Mouse (Mus musculus) heart, embryonic 11.5 days (tissue): ENCODE data around the gene Pxk. TPM values are rescaled to one million over a fixed set of nuclear protein-coding genes. Genes with fewer than 3 reads are reported as not detected.

Source experiments
- ATAC-seq: fragments of 200-750 bp; cut with Nextera tagmentation; replicated peaks from 2 replicates; pipeline ENCODE4 v1.8.0; 2017; ENCODE audit warnings: moderate library complexity; ENCODE audit not compliant: insufficient number of reproducible peaks, low FRiP score, low TSS enrichment
- H3K27ac ChIP-seq: fragments of 300-500 bp; sonication (generic); 2 replicates; pipeline ENCODE4 v1.5.1; 2014; ENCODE audit warnings: mild to moderate bottlenecking, low read depth, low read length
- H3K27me3 ChIP-seq: fragments of 300-500 bp; sonication (generic); 2 replicates; pipeline ENCODE4 v1.6.1; 2014; ENCODE audit warnings: mild to moderate bottlenecking, low read length, mixed read lengths; ENCODE audit not compliant: control insufficient read depth, insufficient read depth
- H3K36me3 ChIP-seq: fragments of 300-500 bp; sonication (generic); 2 replicates; pipeline ENCODE4 v1.6.1; 2014; ENCODE audit warnings: mild to moderate bottlenecking, low read length, moderate library complexity, mixed read lengths; ENCODE audit not compliant: control insufficient read depth, insufficient read depth
- H3K4me1 ChIP-seq: fragments of 300-500 bp; sonication (generic); 2 replicates; pipeline ENCODE4 v1.6.1; 2014; ENCODE audit warnings: low read length; ENCODE audit not compliant: control insufficient read depth, insufficient read depth
- H3K4me2 ChIP-seq: fragments of 300-500 bp; sonication (generic); 2 replicates; pipeline ENCODE4 v1.6.1; 2014; ENCODE audit warnings: mild to moderate bottlenecking, moderate library complexity
- H3K4me3 ChIP-seq: fragments of 300-500 bp; sonication (generic); 2 replicates; pipeline ENCODE4 v1.5.1; 2014; ENCODE audit warnings: low read depth, low read length
- H3K9ac ChIP-seq: fragments of 300-500 bp; sonication (generic); 2 replicates; pipeline ENCODE4 v1.6.1; 2014; ENCODE audit warnings: mild to moderate bottlenecking, low read depth, low read length, moderate library complexity
- H3K9me3 ChIP-seq: fragments of 300-500 bp; sonication (generic); replicated peaks from 2 replicates; pipeline ENCODE4 v1.6.1; 2016; ENCODE audit warnings: low read length; ENCODE audit not compliant: control insufficient read depth
- WGBS: fragments of 180-500 bp; shearing (Covaris S2); extraction: QIAGEN DNeasy Blood & Tissue Kit; methylation state at CpG from one replicate; pipeline ENCODE4 v1.1.7; 2014; ENCODE audit not compliant: insufficient replicate concordance; 5-methylcytosine and 5-hydroxymethylcytosine counted together
- polyA plus RNA-seq: library from polyadenylated mRNA; unstranded; fragments of >200 nt; fragmentation: Nextera tagmentation; extraction: Ambion mirVana; gene quantifications from 2 replicates; pipeline ENCODE4 v1.2.1, GENCODE M21; 2014

Gene Pxk
- polyA plus RNA-seq, 1 experiment from 2014 or later: 26.6 TPM

DNA sequence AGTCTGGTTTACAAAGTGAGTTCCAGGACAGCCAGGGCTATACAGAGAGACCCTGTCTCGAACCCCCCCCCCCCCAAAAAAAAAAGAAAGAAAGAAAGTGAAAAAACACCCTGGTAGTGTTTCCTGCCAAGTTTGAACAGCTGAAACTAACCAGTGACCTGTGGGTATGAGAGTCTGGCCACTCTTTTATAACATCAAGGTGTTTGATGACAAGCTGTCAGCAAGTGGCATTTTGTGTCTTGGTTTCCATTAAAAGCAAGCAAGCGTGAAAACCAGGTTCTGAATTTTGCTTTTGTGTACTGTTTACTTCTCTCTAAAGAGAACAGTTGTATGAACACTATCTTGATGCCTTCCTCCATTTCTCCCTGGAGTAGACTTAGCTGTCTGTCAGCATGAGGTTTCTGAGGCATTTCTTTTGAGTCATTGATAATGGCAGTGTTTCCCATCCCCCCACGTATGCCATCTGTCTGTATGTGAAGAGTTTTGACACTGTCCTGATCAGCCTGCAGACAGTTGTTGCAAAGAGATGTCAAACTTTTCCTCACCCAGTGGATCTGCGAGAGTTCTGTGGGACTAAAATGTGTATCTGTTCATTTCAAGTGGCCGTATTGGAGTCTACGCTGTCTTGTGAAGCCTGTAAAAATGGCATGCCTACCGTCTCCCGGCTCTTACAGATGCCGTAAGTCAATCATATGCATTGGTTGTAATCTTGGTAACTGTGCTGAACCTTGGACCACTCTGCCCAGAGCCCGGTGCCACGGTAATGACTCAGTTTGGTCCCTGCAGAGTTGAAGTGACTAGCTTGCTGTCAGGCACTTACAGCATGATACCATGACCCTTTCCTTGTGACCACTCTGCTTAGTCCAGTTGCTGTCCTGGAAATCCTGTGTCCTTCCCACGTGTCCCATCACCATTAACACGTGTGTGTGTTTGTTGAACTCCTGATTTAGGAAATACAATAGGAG, 47.9 kb downstream of the Pxk start:
- peaks cover 4% of the 10 kb centered on the region; the same call in 1 of the 2 replicates for H3K36me3 ChIP-seq
- ATAC-seq: no peak

DNA sequence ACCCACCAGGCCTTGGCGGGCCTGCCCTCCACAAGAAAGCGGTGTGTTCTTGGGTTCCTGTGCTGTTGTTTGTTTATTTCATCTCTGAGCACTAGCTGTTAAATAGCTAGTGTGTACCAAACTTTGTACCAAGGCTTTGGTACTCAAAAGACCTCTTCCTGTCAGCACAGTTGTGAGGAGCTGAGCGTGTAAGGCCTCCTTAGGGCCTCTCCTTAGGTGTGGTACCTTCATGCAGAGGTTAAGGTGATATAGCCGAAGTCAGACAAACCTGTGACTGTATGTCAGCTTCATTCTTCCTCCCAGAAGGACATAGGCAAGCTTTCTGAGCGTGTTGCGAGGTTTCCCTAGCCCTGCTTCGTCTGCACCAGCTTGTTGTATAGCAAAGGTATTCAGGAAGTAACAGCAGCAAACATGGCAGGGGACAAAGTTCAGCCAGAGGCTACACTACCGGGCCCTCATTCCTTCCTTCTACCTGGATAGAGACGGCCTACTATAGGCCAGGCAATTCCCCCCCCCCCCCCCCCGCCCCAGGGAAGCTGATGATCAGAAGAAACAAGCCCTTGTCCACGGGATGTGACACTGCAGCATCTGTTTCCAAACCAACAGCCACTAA, 48.7 kb downstream of the Pxk start:
- Histone ChIP-seq H3K4me1 (peaks cover 7% of the 10 kb centered on the region; the same call in 1 of the 2 replicates), H3K4me3 (no peak overlapping the region), H3K9me3 (no peaks in the 10 kb centered on the region), H3K27me3 (no peaks in the 10 kb centered on the region), H3K27ac (no peak overlapping the region), H3K4me2 (no peak overlapping the region), H3K36me3 (peaks cover 9% of the 10 kb centered on the region), H3K9ac (no peak overlapping the region)
- WGBS: 88% methylated on average over 10 of the region's 11 CpGs
- ATAC-seq: no peak

More for the DNA sequence above, 47.9 kb downstream of the Pxk start:
- H3K9ac ChIP-seq: no peak overlapping the region
- H3K9me3 ChIP-seq: no peaks in the 10 kb centered on the region
- WGBS: 62% methylated on average over 13 of the region's 13 CpGs
- H3K4me2 ChIP-seq: no peak overlapping the region
- H3K4me3 ChIP-seq: no peak overlapping the region
- H3K27me3 ChIP-seq: no peaks in the 10 kb centered on the region
- H3K27ac ChIP-seq: no peak overlapping the region
- peaks cover 7% of the 10 kb centered on the region; the same call in 1 of the 2 replicates for H3K4me1 ChIP-seq

DNA sequence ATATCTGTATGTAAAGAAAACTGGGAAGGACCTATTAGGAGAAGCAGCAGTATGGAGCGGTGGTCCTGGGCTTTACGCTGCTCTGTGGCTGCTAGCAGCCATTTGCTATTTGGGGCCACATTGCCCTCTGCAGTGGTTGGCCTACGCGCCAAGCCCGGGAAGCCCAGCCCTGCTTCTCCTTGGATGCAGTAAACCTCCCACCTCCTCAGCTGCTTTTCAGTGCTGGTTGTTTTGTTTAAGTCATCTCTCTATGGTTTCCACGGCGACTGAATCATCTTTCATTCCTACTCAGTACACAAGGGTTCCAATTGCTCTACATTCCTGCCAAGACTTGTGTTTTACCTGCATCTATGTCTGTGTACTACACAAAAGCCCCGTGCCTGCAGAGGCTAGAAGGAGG, 50.8 kb downstream of the Pxk start:
- H3K36me3 ChIP-seq: peaks cover 7% of the 10 kb centered on the region
- 89% methylated on average over 8 of the region's 8 CpGs for WGBS
- no peak overlapping the region for H3K27ac ChIP-seq
- H3K9ac ChIP-seq: no peak overlapping the region
- H3K27me3 ChIP-seq: no peaks in the 10 kb centered on the region
- no peak overlapping the region for H3K4me3 ChIP-seq
- H3K4me1 ChIP-seq: peaks cover 7% of the 10 kb centered on the region; the same call in 1 of the 2 replicates
- ATAC-seq: no peak
- H3K9me3 ChIP-seq: no peaks in the 10 kb centered on the region
- no peak overlapping the region for H3K4me2 ChIP-seq

DNA sequence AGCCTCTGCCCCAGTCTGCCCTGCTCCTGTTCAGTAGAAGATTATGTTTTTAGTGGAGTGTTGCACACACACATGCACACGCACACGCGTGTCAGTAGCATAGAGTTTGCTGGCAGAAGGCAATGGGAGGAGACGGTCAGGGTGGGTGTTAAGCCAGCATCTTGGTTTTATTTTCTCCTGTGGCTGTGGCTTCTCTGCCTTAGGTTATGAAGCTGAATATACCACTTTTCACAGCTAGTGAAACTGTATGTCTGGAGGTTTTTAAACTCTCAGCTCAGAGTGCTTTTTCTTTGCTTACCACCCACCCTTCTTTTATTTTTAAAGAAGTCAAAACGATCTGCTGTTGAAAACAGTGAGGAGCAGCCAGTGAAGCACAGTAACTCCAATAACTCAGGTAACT, 53.7 kb downstream of the Pxk start:
- peaks cover 7% of the 10 kb centered on the region for H3K36me3 ChIP-seq
- H3K27ac ChIP-seq: no peak overlapping the region
- no peak overlapping the region for H3K9ac ChIP-seq
- 90% methylated on average over 5 of the region's 5 CpGs for WGBS
- no peaks in the 10 kb centered on the region for H3K27me3 ChIP-seq
- peaks cover under 1% of the 10 kb centered on the region; the same call in 1 of the 2 replicates for H3K4me1 ChIP-seq
- no peak for ATAC-seq
- no peak overlapping the region for H3K4me2 ChIP-seq
- H3K9me3 ChIP-seq: no peaks in the 10 kb centered on the region
- H3K4me3 ChIP-seq: no peak overlapping the region

DNA sequence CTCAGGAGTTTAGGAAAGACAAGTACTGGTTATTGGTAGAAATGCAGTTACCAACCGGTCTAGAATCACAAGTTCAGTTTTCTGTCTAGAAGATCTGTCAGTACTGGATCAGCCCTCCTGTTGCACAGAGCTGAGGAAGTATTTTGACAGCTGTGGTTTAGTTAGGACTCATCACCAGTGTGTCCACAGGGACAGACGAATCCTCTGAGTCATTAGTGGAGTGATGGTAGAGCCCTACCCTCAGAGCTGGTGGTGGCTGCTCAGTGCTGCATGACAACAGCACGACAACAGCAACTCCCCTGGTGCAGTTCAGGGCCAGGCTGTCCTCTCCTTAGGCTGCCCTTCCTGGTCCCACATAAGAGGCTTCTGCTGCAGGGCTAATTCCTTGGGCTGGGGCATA, 56.1 kb downstream of the Pxk start:
- Histone ChIP-seq H3K4me1 (no peaks in the 10 kb centered on the region), H3K27me3 (no peaks in the 10 kb centered on the region), H3K9ac (no peak overlapping the region), H3K4me3 (no peak overlapping the region), H3K9me3 (no peaks in the 10 kb centered on the region), H3K36me3 (peaks cover 7% of the 10 kb centered on the region), H3K27ac (no peak overlapping the region), H3K4me2 (no peak overlapping the region)
- 73% methylated on average over 3 of the region's 3 CpGs for WGBS
- ATAC-seq: no peak

DNA sequence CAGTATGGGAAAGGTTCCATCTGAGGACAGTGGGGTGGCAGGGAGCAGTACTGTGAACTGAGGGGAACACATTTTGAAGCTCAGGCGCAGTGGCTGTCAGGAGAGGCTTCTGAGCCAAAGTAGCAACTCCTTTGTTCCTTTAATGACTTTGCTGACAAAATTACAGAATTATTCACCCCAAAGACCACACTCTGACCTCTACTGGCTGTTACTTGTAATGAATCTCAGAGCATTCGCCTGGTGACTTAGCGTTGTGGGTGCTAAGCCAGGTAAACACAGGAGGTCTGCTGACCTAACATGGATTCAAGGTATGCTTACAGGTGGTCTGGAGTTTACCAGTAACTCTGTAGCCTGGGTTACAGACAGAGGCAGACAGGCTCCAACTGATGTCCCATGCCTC, 58.9 kb downstream of the Pxk start:
- H3K9ac ChIP-seq: no peak overlapping the region
- no peak overlapping the region for H3K27ac ChIP-seq
- no peaks in the 10 kb centered on the region for H3K4me1 ChIP-seq
- H3K36me3 ChIP-seq: peaks cover 3% of the 10 kb centered on the region; the same call in 1 of the 2 replicates
- H3K9me3 ChIP-seq: no peaks in the 10 kb centered on the region
- H3K27me3 ChIP-seq: no peaks in the 10 kb centered on the region
- WGBS: 32% methylated on average over 3 of the region's 3 CpGs
- no peak overlapping the region for H3K4me2 ChIP-seq
- ATAC-seq: no peak
- H3K4me3 ChIP-seq: no peak overlapping the region

DNA sequence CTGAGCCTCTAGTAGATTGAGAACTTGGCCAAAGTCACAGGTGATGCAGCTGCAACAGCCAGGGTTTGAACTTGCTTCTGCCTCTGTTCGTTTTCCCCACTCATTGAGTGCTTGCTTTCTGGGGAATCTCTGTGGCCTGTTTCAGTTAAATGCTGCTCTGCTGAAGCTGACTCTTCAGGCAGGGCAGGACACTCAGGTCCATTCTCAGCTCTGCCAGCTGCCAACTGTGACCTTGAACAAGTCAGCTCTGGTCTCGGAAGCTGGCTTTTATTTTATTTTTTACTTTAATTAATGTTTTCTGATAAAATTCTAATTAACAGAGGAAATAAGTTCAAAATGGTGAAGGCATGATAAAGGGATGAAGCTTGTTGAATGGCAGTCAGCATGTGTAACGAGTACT, 60.7 kb downstream of the Pxk start:
- WGBS: 81% methylated on average over 3 of the region's 3 CpGs
- H3K36me3 ChIP-seq: peaks cover 5% of the 10 kb centered on the region

DNA sequence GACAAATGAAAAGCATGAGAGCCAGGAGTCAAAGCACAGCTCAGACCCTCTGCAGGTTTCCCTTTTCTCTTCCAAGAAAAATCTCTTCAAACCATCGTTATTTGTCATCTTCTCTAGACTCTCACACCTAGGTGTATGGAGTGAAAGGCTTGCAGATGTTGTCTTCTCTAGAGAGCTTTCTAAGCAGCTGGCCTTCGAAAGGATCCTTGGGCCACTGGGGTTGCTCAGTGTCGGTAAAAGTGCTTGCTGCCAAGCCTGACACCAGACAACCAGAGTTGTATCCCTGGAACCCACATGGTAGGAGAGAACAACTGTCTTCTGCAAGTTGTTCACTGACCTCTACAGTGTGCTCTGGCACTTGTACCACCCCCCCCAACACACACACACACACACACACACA, 61.1 kb downstream of the Pxk start:
- Histone ChIP-seq H3K9me3 (no peaks in the 10 kb centered on the region), H3K9ac (no peak overlapping the region), H3K36me3 (peaks cover 7% of the 10 kb centered on the region), H3K4me3 (no peak overlapping the region), H3K4me2 (no peak overlapping the region), H3K27ac (no peak overlapping the region), H3K4me1 (no peaks in the 10 kb centered on the region), H3K27me3 (no peaks in the 10 kb centered on the region)
- WGBS: 72% methylated on average over 3 of the region's 3 CpGs
- no peak for ATAC-seq

More for the DNA sequence above, 60.7 kb downstream of the Pxk start:
- Histone ChIP-seq H3K27ac (no peak overlapping the region), H3K4me3 (no peak overlapping the region), H3K9me3 (no peaks in the 10 kb centered on the region), H3K27me3 (no peaks in the 10 kb centered on the region), H3K4me2 (no peak overlapping the region), H3K9ac (no peak overlapping the region), H3K4me1 (no peaks in the 10 kb centered on the region)
- no peak for ATAC-seq
